In the genomic region with DNA sequence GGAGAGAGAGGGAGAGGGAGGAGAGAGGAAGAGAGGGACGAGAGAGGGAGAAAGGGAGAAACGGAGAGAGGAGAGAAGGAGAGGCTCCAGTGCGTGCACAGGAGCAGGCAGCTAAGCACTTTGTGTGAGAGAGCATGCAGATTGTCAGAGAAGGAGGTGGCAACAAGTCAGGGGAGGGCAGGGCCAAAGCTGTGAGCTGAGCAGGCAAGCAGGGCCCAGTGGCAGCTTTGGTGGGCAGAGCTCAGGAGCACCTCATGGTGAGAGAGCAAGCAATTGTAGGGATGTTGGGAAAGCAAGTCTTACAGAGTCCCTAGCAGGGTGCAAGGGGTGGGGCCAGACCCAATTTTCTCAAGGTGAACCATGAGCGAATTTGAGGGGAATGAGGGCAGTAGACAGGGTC, we compare ENCODE assay signal across 17 mouse cellular contexts.
A peak's percentile ranks its signal among the peaks of the same experiment; 100 is the strongest.
DNase-seq lines count a peak whose midpoint lies in the region; ATAC-seq and TF ChIP-seq lines count a peak whose summit lies in the region.
"Had no signal": no experiment of that assay in that cellular context is flagged by ENCODE, and none has a peak within 500 bp of the region (broad histone marks: within the 10 kb centered on the region; RNA-seq: fewer than 3 reads in every experiment).

No protein-coding gene starts in this region.

- 28% methylated on average over 4 of the region's 4 CpGs for WGBS in heart, embryonic 11.5 days (ENCODE audit: insufficient replicate concordance)
- 30% methylated on average over 4 of the region's 4 CpGs for WGBS in intestine, embryonic 15.5 days
- WGBS in intestine, embryonic 16.5 days, result 41% methylated on average over 4 of the region's 4 CpGs
- WGBS in midbrain, embryonic 12.5 days, result 25% methylated on average over 4 of the region's 4 CpGs
- WGBS in midbrain, embryonic 16.5 days, result 22% methylated on average over 4 of the region's 4 CpGs
- 42% methylated on average over 4 of the region's 4 CpGs for WGBS in stomach, postnatal 0 days

- no peak overlapping the region for H3K27ac ChIP-seq in heart, embryonic 11.5 days (ENCODE audit: low read depth, low read length)
- no peak overlapping the region for H3K27ac ChIP-seq in intestine, embryonic 15.5 days
- no peak overlapping the region for H3K27ac ChIP-seq in intestine, embryonic 16.5 days (ENCODE audit: low read length)
- H3K27ac ChIP-seq in midbrain, embryonic 12.5 days (replicated peaks), result no peak overlapping the region
- no peak overlapping the region for H3K27ac ChIP-seq in midbrain, embryonic 16.5 days (ENCODE audit: low read length)
- no peak overlapping the region for H3K27ac ChIP-seq in stomach, postnatal 0 days (replicated peaks)
- H3K27ac ChIP-seq: forebrain, embryonic 15.5 days; gastrocnemius, adult 2 months; liver, embryonic 15.5 days; neural tube, embryonic 12.5 days had no signal

- peaks cover 10% of the 10 kb centered on the region for H3K4me1 ChIP-seq in heart, embryonic 11.5 days (ENCODE audit: control insufficient read depth, insufficient read depth, low read length)
- no peaks in the 10 kb centered on the region for H3K4me1 ChIP-seq in intestine, embryonic 15.5 days (replicated peaks)
- no peaks in the 10 kb centered on the region for H3K4me1 ChIP-seq in intestine, embryonic 16.5 days (ENCODE audit: control insufficient read depth, insufficient read depth, low read length)
- H3K4me1 ChIP-seq in midbrain, embryonic 12.5 days, result no peaks in the 10 kb centered on the region
- H3K4me1 ChIP-seq in midbrain, embryonic 16.5 days (ENCODE audit: control insufficient read depth, insufficient read depth, low read length), result no peaks in the 10 kb centered on the region
- H3K4me1 ChIP-seq in stomach, postnatal 0 days (replicated peaks; ENCODE audit: control insufficient read depth, insufficient read depth), result no peaks in the 10 kb centered on the region
- H3K4me1 ChIP-seq: forebrain, embryonic 15.5 days; liver, embryonic 15.5 days; neural tube, embryonic 12.5 days had no signal

- TF ChIP-seq CTCF in stomach, postnatal 0 days (IDR thresholded peaks at IDR 0.05; ENCODE audit: low read depth), result no peak

- DNase-seq in heart, adult 11 months, result no peak
- DNase-seq in stomach, postnatal 0 days (ENCODE audit: low spot score), result no peak
- DNase-seq: adrenal gland, postnatal 14 days; cerebellum, adult 9-11 months; gastrocnemius, adult 2 months; kidney, postnatal 10 days; right cerebral cortex, postnatal 4 days; thymus, postnatal 25 days had no signal

- H3K4me2 ChIP-seq in heart, embryonic 11.5 days, result peak overlapping the region; percentile 47
- no peak overlapping the region; the same call in 1 of the 2 replicates for H3K4me2 ChIP-seq in intestine, embryonic 15.5 days (replicated peaks)
- H3K4me2 ChIP-seq in intestine, embryonic 16.5 days (ENCODE audit: low read depth, low read length), result no peak overlapping the region
- no peak overlapping the region for H3K4me2 ChIP-seq in midbrain, embryonic 12.5 days (replicated peaks)
- no peak overlapping the region for H3K4me2 ChIP-seq in midbrain, embryonic 16.5 days (ENCODE audit: low read length)
- 0 out of 2 replicates have a peak overlapping the region, but pooled peaks have one; percentile 1 for H3K4me2 ChIP-seq in stomach, postnatal 0 days (replicated peaks; ENCODE audit: low read depth)
- H3K4me2 ChIP-seq: forebrain, embryonic 15.5 days; liver, embryonic 15.5 days; neural tube, embryonic 12.5 days had no signal

- H3K36me3 ChIP-seq in heart, embryonic 11.5 days (ENCODE audit: control insufficient read depth, insufficient read depth, low read length), result no peaks in the 10 kb centered on the region
- H3K36me3 ChIP-seq in intestine, embryonic 15.5 days, result no peaks in the 10 kb centered on the region
- H3K36me3 ChIP-seq in intestine, embryonic 16.5 days (ENCODE audit: control insufficient read depth, insufficient read depth, low read length), result no peaks in the 10 kb centered on the region
- H3K36me3 ChIP-seq in midbrain, embryonic 12.5 days, result no peaks in the 10 kb centered on the region
- no peaks in the 10 kb centered on the region for H3K36me3 ChIP-seq in midbrain, embryonic 16.5 days (ENCODE audit: control insufficient read depth, insufficient read depth, low read length)
- H3K36me3 ChIP-seq in stomach, postnatal 0 days (ENCODE audit: control insufficient read depth, insufficient read depth, low read length), result no peaks in the 10 kb centered on the region
- H3K36me3 ChIP-seq: forebrain, embryonic 15.5 days; liver, embryonic 15.5 days; neural tube, embryonic 12.5 days had no signal

- ATAC-seq in heart, embryonic 11.5 days (replicated peaks; ENCODE audit: insufficient number of reproducible peaks, low FRiP score, low TSS enrichment), result peak; percentile 55
- ATAC-seq in intestine, embryonic 15.5 days, result 0 out of 2 replicates have a peak, but pooled peaks have one; percentile 17
- no peak for ATAC-seq in intestine, embryonic 16.5 days
- ATAC-seq in midbrain, embryonic 12.5 days (ENCODE audit: low FRiP score, low read depth), result 0 out of 2 replicates have a peak, but pooled peaks have one; percentile 46
- ATAC-seq in midbrain, embryonic 16.5 days, result no peak
- ATAC-seq in stomach, postnatal 0 days (ENCODE audit: low FRiP score, low TSS enrichment), result no peak
- no peak for ATAC-seq in inflammation-experienced regulatory T-cells, adult 6 months
- ATAC-seq: forebrain, embryonic 15.5 days had no signal

- no peak for TF ChIP-seq EP300 in stomach, postnatal 0 days (optimal IDR thresholded peaks at IDR 0.05)

- peak overlapping the region; percentile 56 for H3K9ac ChIP-seq in heart, embryonic 11.5 days (ENCODE audit: low read depth, low read length)
- H3K9ac ChIP-seq in intestine, embryonic 15.5 days, result no peak overlapping the region
- no peak overlapping the region for H3K9ac ChIP-seq in intestine, embryonic 16.5 days (ENCODE audit: low read depth, low read length)
- H3K9ac ChIP-seq in midbrain, embryonic 12.5 days (replicated peaks), result no peak overlapping the region
- no peak overlapping the region for H3K9ac ChIP-seq in midbrain, embryonic 16.5 days (ENCODE audit: low read depth, low read length)
- no peak overlapping the region for H3K9ac ChIP-seq in stomach, postnatal 0 days (ENCODE audit: low read length)
- H3K9ac ChIP-seq: forebrain, embryonic 15.5 days; liver, embryonic 15.5 days; neural tube, embryonic 12.5 days had no signal

- H3K4me3 ChIP-seq in heart, embryonic 11.5 days (ENCODE audit: low read depth, low read length), result no peak overlapping the region
- no peak overlapping the region for H3K4me3 ChIP-seq in intestine, embryonic 15.5 days (replicated peaks)
- H3K4me3 ChIP-seq in intestine, embryonic 16.5 days (ENCODE audit: low read length), result no peak overlapping the region
- H3K4me3 ChIP-seq in midbrain, embryonic 12.5 days, result no peak overlapping the region
- H3K4me3 ChIP-seq in midbrain, embryonic 16.5 days (ENCODE audit: low read depth, low read length), result no peak overlapping the region
- H3K4me3 ChIP-seq in stomach, postnatal 0 days (ENCODE audit: low read depth, low read length), result no peak overlapping the region
- H3K4me3 ChIP-seq: forebrain, embryonic 15.5 days; gastrocnemius, adult 2 months; liver, embryonic 15.5 days; neural tube, embryonic 12.5 days had no signal

- no peaks in the 10 kb centered on the region for H3K9me3 ChIP-seq in heart, embryonic 11.5 days (replicated peaks; ENCODE audit: control insufficient read depth, low read length)
- H3K9me3 ChIP-seq in intestine, embryonic 15.5 days, result no peaks in the 10 kb centered on the region
- H3K9me3 ChIP-seq in intestine, embryonic 16.5 days (ENCODE audit: control insufficient read depth, low read length), result no peaks in the 10 kb centered on the region
- H3K9me3 ChIP-seq in midbrain, embryonic 12.5 days, result no peaks in the 10 kb centered on the region
- no peaks in the 10 kb centered on the region for H3K9me3 ChIP-seq in midbrain, embryonic 16.5 days (replicated peaks; ENCODE audit: control insufficient read depth, low read length, poor library complexity, severe bottlenecking)
- no peaks in the 10 kb centered on the region for H3K9me3 ChIP-seq in stomach, postnatal 0 days (ENCODE audit: control insufficient read depth, low read length)
- H3K9me3 ChIP-seq: forebrain, embryonic 15.5 days; liver, embryonic 15.5 days; neural tube, embryonic 12.5 days had no signal

- no peaks in the 10 kb centered on the region; the same call in 1 of the 2 replicates for H3K27me3 ChIP-seq in heart, embryonic 11.5 days (ENCODE audit: control insufficient read depth, insufficient read depth, low read length)
- H3K27me3 ChIP-seq in intestine, embryonic 15.5 days (replicated peaks), result no peaks in the 10 kb centered on the region
- no peaks in the 10 kb centered on the region for H3K27me3 ChIP-seq in intestine, embryonic 16.5 days (replicated peaks; ENCODE audit: control insufficient read depth, insufficient read depth, low read length)
- no peaks in the 10 kb centered on the region for H3K27me3 ChIP-seq in midbrain, embryonic 12.5 days
- no peaks in the 10 kb centered on the region for H3K27me3 ChIP-seq in midbrain, embryonic 16.5 days (ENCODE audit: control insufficient read depth, insufficient read depth, low read depth, low read length)
- H3K27me3 ChIP-seq in stomach, postnatal 0 days (ENCODE audit: control insufficient read depth, insufficient read depth, low read length), result no peaks in the 10 kb centered on the region
- H3K27me3 ChIP-seq: forebrain, embryonic 15.5 days; liver, embryonic 15.5 days; neural tube, embryonic 12.5 days had no signal

Comparison
In these comparisons a context has a peak if more than half of its experiments do, and no peak if none do; other contexts are left out.
1. ATAC-seq: peak in heart, embryonic 11.5 days (single experiment), intestine, embryonic 15.5 days (single experiment) and midbrain, embryonic 12.5 days (single experiment); none in intestine, embryonic 16.5 days (single experiment), midbrain, embryonic 16.5 days (single experiment), stomach, postnatal 0 days (single experiment) and inflammation-experienced regulatory T-cells, adult 6 months (single experiment).
2. H3K4me2 ChIP-seq: peak in heart, embryonic 11.5 days (single experiment) and stomach, postnatal 0 days (single experiment); none in intestine, embryonic 15.5 days (single experiment), intestine, embryonic 16.5 days (single experiment), midbrain, embryonic 12.5 days (single experiment) and midbrain, embryonic 16.5 days (single experiment).